25 mouse cellular contexts compared by ENCODE assay signal in the genomic region with DNA sequence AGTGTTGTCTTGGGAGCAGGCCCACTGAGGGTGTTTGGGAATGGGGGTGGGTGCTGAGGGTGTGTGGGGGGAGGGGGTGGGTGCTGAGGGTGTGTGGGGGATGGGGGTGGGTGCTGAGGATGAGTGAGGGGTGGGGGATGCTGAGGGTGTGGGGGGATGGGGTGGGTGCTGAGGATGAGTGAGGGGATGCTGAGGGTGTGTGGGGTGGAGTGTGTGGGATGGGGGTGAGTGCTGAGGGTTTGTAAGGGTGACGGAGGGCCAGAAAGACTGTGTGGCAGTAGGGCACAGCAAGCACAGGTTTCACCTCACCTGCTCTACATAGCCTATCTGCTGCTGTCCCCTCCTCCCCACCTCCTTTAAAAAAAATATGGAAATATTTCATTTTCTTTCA.
DNase-seq lines count a peak whose midpoint lies in the region; ATAC-seq and TF ChIP-seq lines count a peak whose summit lies in the region.
"Had no signal": no experiment of that assay in that cellular context is flagged by ENCODE, and none has a peak within 500 bp of the region (broad histone marks: within the 10 kb centered on the region; RNA-seq: fewer than 3 reads in every experiment).

No protein-coding gene starts in this region.

- no peak overlapping the region for H3K9ac ChIP-seq in heart, embryonic 12.5 days
- H3K9ac ChIP-seq in lung, embryonic 14.5 days: no peak overlapping the region
- H3K9ac ChIP-seq: embryonic facial prominence, embryonic 13.5 days; forebrain, embryonic 13.5 days; forebrain, postnatal 0 days; heart, embryonic 15.5 days; hindbrain, embryonic 12.5 days; hindbrain, embryonic 15.5 days had no signal

- 100% methylated on average over 1 of the region's 1 CpGs for WGBS in heart, embryonic 10.5 days
- 83% methylated on average over 1 of the region's 1 CpGs for WGBS in heart, embryonic 12.5 days
- WGBS in lung, embryonic 14.5 days: 79% methylated on average over 1 of the region's 1 CpGs
- 56% methylated on average over 1 of the region's 1 CpGs for WGBS in embryonic facial prominence, embryonic 10.5 days

- no peak overlapping the region for H3K27ac ChIP-seq in heart, embryonic 10.5 days
- no peak overlapping the region for H3K27ac ChIP-seq in heart, embryonic 12.5 days (ENCODE audit: poor library complexity, severe bottlenecking)
- H3K27ac ChIP-seq in lung, embryonic 14.5 days (ENCODE audit: low read depth): no peak overlapping the region
- H3K27ac ChIP-seq in embryonic facial prominence, embryonic 10.5 days (replicated peaks): peak overlapping the region; percentile 61
- H3K27ac ChIP-seq: embryonic facial prominence, embryonic 13.5 days; forebrain, embryonic 13.5 days; gastrocnemius, adult 2 months; heart, embryonic 15.5 days; hindbrain, embryonic 12.5 days; hindbrain, embryonic 15.5 days had no signal

- no peak for TF ChIP-seq CTCF in lung, embryonic 14.5 days (IDR thresholded peaks at IDR 0.05; ENCODE audit: low read depth)

- H3K4me3 ChIP-seq in heart, embryonic 10.5 days: no peak overlapping the region
- H3K4me3 ChIP-seq in heart, embryonic 12.5 days: no peak overlapping the region
- no peak overlapping the region for H3K4me3 ChIP-seq in lung, embryonic 14.5 days (ENCODE audit: low read depth, low read length)
- H3K4me3 ChIP-seq in embryonic facial prominence, embryonic 10.5 days: no peak overlapping the region
- H3K4me3 ChIP-seq: embryonic facial prominence, embryonic 13.5 days; erythroblast, embryonic 14.5 days; forebrain, embryonic 13.5 days; gastrocnemius, adult 2 months; heart, embryonic 15.5 days; hindbrain, embryonic 12.5 days; hindbrain, embryonic 15.5 days had no signal

- no peaks in the 10 kb centered on the region for H3K36me3 ChIP-seq in heart, embryonic 10.5 days
- no peaks in the 10 kb centered on the region for H3K36me3 ChIP-seq in heart, embryonic 12.5 days
- no peaks in the 10 kb centered on the region for H3K36me3 ChIP-seq in lung, embryonic 14.5 days (ENCODE audit: insufficient read depth)
- H3K36me3 ChIP-seq in embryonic facial prominence, embryonic 10.5 days (replicated peaks): no peaks in the 10 kb centered on the region
- H3K36me3 ChIP-seq: embryonic facial prominence, embryonic 13.5 days; heart, embryonic 15.5 days; hindbrain, embryonic 12.5 days; hindbrain, embryonic 15.5 days had no signal

- no peaks in the 10 kb centered on the region for H3K27me3 ChIP-seq in heart, embryonic 10.5 days (ENCODE audit: insufficient read depth, poor library complexity, severe bottlenecking)
- no peaks in the 10 kb centered on the region for H3K27me3 ChIP-seq in heart, embryonic 12.5 days (replicated peaks)
- H3K27me3 ChIP-seq in lung, embryonic 14.5 days (ENCODE audit: insufficient read depth, low read length): no peaks in the 10 kb centered on the region
- no peaks in the 10 kb centered on the region for H3K27me3 ChIP-seq in embryonic facial prominence, embryonic 10.5 days (replicated peaks; ENCODE audit: low read depth, poor library complexity, severe bottlenecking)
- H3K27me3 ChIP-seq: embryonic facial prominence, embryonic 13.5 days; forebrain, embryonic 13.5 days; heart, embryonic 15.5 days; hindbrain, embryonic 12.5 days; hindbrain, embryonic 15.5 days had no signal

- no peak overlapping the region for H3K4me2 ChIP-seq in heart, embryonic 12.5 days
- no peak overlapping the region for H3K4me2 ChIP-seq in lung, embryonic 14.5 days
- H3K4me2 ChIP-seq: embryonic facial prominence, embryonic 13.5 days; forebrain, embryonic 13.5 days; heart, embryonic 15.5 days; hindbrain, embryonic 12.5 days; hindbrain, embryonic 15.5 days had no signal

- peak; percentile 41 for DNase-seq in heart, embryonic 10.5 days (ENCODE audit: low spot score)
- no peak for DNase-seq in lung, embryonic 14.5 days
- DNase-seq in lung, postnatal 14 days: no peak
- no peak for DNase-seq in embryonic facial prominence, embryonic 10.5 days (ENCODE audit: low spot score)
- no peak for DNase-seq in thymus, postnatal 36 days
- DNase-seq: adrenal gland, adult 2 months; adrenal gland, postnatal 14 days; cerebellum, adult 11 months; cerebellum, adult 2 months; cerebellum, adult 9-11 months; cerebellum, postnatal 25 days; forebrain, postnatal 0 days; gastrocnemius, adult 2 months; gastrocnemius, postnatal 14 days; heart, adult 18-20 months; heart, postnatal 10 days; heart, postnatal 36 days had no signal

- H3K9me3 ChIP-seq in heart, embryonic 10.5 days: no peaks in the 10 kb centered on the region
- H3K9me3 ChIP-seq in heart, embryonic 12.5 days (replicated peaks): no peaks in the 10 kb centered on the region
- no peaks in the 10 kb centered on the region for H3K9me3 ChIP-seq in lung, embryonic 14.5 days (ENCODE audit: low read depth, low read length)
- H3K9me3 ChIP-seq in embryonic facial prominence, embryonic 10.5 days: 0 out of 2 replicates have a peak, but pooled peaks cover 2% of the 10 kb centered on the region
- H3K9me3 ChIP-seq: embryonic facial prominence, embryonic 13.5 days; forebrain, embryonic 13.5 days; heart, embryonic 15.5 days; hindbrain, embryonic 12.5 days; hindbrain, embryonic 15.5 days had no signal

- ATAC-seq in heart, embryonic 12.5 days (ENCODE audit: insufficient number of reproducible peaks, low FRiP score): no peak
- peak; percentile 50; the same call in 1 of the 2 replicates for ATAC-seq in lung, embryonic 14.5 days (ENCODE audit: insufficient read depth)
- ATAC-seq: CD4-positive, CD25-positive, alpha-beta regulatory T cell, adult 4 months; forebrain, postnatal 0 days had no signal

- peaks cover 9% of the 10 kb centered on the region for H3K4me1 ChIP-seq in heart, embryonic 10.5 days
- peaks cover 16% of the 10 kb centered on the region for H3K4me1 ChIP-seq in heart, embryonic 12.5 days (replicated peaks)
- peaks cover 13% of the 10 kb centered on the region; the same call in 1 of the 2 replicates for H3K4me1 ChIP-seq in lung, embryonic 14.5 days (ENCODE audit: insufficient read depth)
- peaks cover 42% of the 10 kb centered on the region for H3K4me1 ChIP-seq in embryonic facial prominence, embryonic 10.5 days
